Mouse (Mus musculus) forebrain, embryonic 14.5 days (tissue): Measurements from ENCODE around the gene Cux1. TPM values are rescaled to one million over a fixed set of nuclear protein-coding genes. Genes with fewer than 3 reads are reported as not detected.
A peak's percentile ranks its signal among the peaks of the same experiment; 100 is the strongest.

Experiments
- ATAC-seq: fragments of 200-750 bp; cut with Nextera tagmentation; 2 replicates; pipeline ENCODE4 v1.8.0; 2017; ENCODE audit warnings: mild to moderate bottlenecking, moderate library complexity
- DNase-seq: peaks from one replicate; pipeline ENCODE4 v3.0.0-alpha.2; 2015; ENCODE audit warnings: low spot score
- H3K27ac ChIP-seq: fragments of 300-500 bp; sonication (generic); 2 replicates; pipeline ENCODE4 v1.5.1; 2014; ENCODE audit warnings: low read depth, mild to moderate bottlenecking, control low read depth, low read length, moderate library complexity
- H3K27me3 ChIP-seq: fragments of 300-500 bp; sonication (generic); replicated peaks from 2 replicates; pipeline ENCODE4 v1.6.1; 2014; ENCODE audit warnings: low read length, control low read depth, mixed read lengths; ENCODE audit not compliant: control insufficient read depth, insufficient read depth
- H3K36me3 ChIP-seq: fragments of 300-500 bp; sonication (generic); 2 replicates; pipeline ENCODE4 v1.6.1; 2014; ENCODE audit warnings: low read length, control low read depth; ENCODE audit not compliant: control insufficient read depth, insufficient read depth
- H3K4me1 ChIP-seq: fragments of 300-500 bp; sonication (generic); 2 replicates; pipeline ENCODE4 v1.6.1; 2014; ENCODE audit warnings: antibody characterized with exemption, low read length, control low read depth; ENCODE audit not compliant: control insufficient read depth, insufficient read depth
- H3K4me2 ChIP-seq: fragments of 300-500 bp; sonication (generic); 2 replicates; pipeline ENCODE4 v1.6.1; 2014; ENCODE audit warnings: mild to moderate bottlenecking, control low read depth, low read length
- H3K4me3 ChIP-seq: fragments of 300-500 bp; sonication (generic); 2 replicates; pipeline ENCODE4 v1.5.1; 2014; ENCODE audit warnings: low read depth, low read length, control low read depth
- H3K9ac ChIP-seq: fragments of 300-500 bp; sonication (generic); 2 replicates; pipeline ENCODE4 v1.6.1; 2014; ENCODE audit warnings: mild to moderate bottlenecking, low read length, control low read depth, moderate library complexity
- H3K9me3 ChIP-seq: fragments of 300-500 bp; sonication (generic); replicated peaks from 2 replicates; pipeline ENCODE4 v1.6.1; 2016; ENCODE audit warnings: low read length, control low read depth, mixed read lengths; ENCODE audit not compliant: control insufficient read depth
- WGBS: fragments of 180-500 bp; shearing (Covaris S2); extraction: QIAGEN DNeasy Blood & Tissue Kit; methylation state at CpG from one replicate; pipeline ENCODE4 v1.1.7; 2014; 5-methylcytosine and 5-hydroxymethylcytosine counted together
- polyA plus RNA-seq: library from polyadenylated mRNA; unstranded; fragments of >200 nt; fragmentation: Nextera tagmentation; extraction: Ambion mirVana; gene quantifications from 2 replicates; pipeline ENCODE4 v1.2.1, GENCODE M21; 2014

Cux1 gene
- polyA plus RNA-seq, 1 experiment from 2014 or later, result 89.6 TPM

DNA sequence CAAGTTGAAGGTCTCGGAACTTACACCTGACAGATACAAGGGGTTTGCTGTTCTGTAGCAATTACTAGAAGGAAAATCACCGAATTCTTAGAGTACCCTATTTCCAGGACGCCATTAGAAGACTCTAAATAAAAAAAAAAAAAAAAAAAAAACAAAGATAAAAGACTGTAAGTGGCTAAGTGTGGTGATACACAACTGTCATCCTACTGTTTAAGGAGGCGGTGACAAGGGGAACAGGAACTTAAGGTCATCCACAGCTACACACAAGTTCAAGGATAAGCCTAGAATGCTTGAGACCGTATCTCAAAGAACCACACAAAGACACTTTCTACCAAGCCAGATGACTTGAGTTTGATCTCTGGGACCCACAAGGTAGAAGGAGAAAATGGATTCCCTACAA lies 56.7 kb downstream of the Cux1 start:
- Histone ChIP-seq H3K27me3 (no peaks in the 10 kb centered on the region), H3K27ac (no peak overlapping the region), H3K9ac (no peak overlapping the region), H3K4me1 (peaks cover 10% of the 10 kb centered on the region), H3K36me3 (no peaks in the 10 kb centered on the region), H3K4me2 (no peak overlapping the region), H3K4me3 (no peak overlapping the region), H3K9me3 (no peaks in the 10 kb centered on the region)
- 94% methylated on average over 5 of the region's 5 CpGs for WGBS
- no peak for DNase-seq
- no peak for ATAC-seq

DNA sequence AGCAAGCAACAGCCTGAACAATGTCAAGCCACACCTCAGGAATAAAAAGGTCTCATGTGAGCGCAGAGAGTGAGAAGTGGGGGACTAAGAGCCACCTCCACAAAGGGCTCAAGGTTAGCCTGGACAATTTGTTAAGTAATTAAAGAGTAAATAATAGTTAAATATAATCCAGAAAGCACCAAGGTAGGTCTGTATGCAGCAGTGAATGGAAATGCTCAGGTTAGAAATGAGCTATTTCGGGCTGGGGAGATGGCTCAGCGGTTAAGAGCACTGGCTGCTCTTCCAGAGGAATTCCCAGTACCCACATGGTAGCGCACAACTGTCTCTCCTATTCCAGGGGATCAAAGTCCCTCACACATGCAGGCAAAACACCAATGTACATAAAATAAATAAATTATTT lies 59.7 kb downstream of the Cux1 start:
- no peaks in the 10 kb centered on the region for H3K9me3 ChIP-seq
- no peak for ATAC-seq
- peaks cover 4% of the 10 kb centered on the region; the same call in 1 of the 2 replicates for H3K4me1 ChIP-seq
- H3K4me2 ChIP-seq, result no peak overlapping the region
- no peaks in the 10 kb centered on the region for H3K36me3 ChIP-seq
- H3K4me3 ChIP-seq, result no peak overlapping the region
- DNase-seq, result no peak
- H3K9ac ChIP-seq, result no peak overlapping the region
- no peak overlapping the region for H3K27ac ChIP-seq
- WGBS, result 89% methylated on average over 4 of the region's 4 CpGs
- no peaks in the 10 kb centered on the region for H3K27me3 ChIP-seq

DNA sequence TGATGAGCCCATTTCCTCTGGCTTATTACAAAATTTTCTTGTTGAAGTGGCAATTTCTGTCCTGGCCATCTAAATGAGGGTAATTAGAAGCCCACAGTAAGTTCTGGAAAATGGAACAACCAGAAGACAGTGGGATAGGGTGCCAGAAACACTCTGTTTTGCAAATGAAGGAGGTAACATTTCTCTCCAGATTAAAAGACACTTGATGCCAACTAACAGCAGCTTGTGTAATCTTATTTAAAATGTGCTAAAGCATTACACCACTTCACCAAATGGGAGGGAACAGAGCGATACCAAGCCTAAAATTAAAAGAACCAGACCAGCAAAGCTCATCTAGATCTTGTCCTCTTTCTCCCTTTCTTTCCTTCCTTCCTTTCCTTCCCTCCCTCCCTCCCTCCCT lies 61.0 kb downstream of the Cux1 start:
- ATAC-seq, result no peak
- 0 out of 2 replicates have a peak, but pooled peaks cover 4% of the 10 kb centered on the region for H3K4me1 ChIP-seq
- DNase-seq, result peak; percentile 45
- H3K4me3 ChIP-seq, result no peak overlapping the region
- no peak overlapping the region for H3K4me2 ChIP-seq
- no peaks in the 10 kb centered on the region for H3K9me3 ChIP-seq
- WGBS, result 58% methylated on average over 1 of the region's 1 CpGs
- H3K27ac ChIP-seq, result no peak overlapping the region
- H3K36me3 ChIP-seq, result no peaks in the 10 kb centered on the region
- no peak overlapping the region for H3K9ac ChIP-seq
- no peaks in the 10 kb centered on the region for H3K27me3 ChIP-seq

DNA sequence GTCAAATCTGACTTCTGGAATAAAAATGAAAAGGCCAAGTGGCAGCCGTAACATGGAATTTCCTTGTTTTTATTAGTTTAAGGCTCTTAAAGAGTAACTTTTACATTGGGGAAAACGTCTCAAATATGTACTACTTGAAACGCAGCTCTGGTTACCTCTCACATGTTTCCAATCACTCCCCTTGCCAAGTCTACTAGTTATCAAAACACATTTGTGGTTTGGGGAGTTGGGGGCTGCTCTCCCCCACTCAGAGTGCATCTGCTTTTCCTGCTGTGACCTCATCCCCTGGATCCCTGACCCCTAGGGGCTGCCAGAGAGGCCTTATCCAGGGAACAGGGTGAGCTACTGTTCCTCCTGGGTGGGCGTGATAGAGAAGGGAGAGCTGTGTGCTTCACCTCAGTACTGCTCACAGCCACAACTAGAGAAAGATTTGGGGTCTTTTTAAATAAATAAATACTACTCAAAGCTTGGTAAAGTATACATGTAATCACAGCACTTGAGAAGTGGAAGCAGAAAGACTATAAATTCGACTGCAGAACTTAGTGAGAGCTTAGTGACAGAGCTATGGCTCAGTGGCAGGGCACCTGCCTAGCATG lies 64.7 kb downstream of the Cux1 start:
- DNase-seq (no peak), ATAC-seq (no peak)
- no peak overlapping the region for H3K4me2 ChIP-seq
- H3K27me3 ChIP-seq, result no peaks in the 10 kb centered on the region
- H3K9me3 ChIP-seq, result no peaks in the 10 kb centered on the region
- H3K36me3 ChIP-seq, result no peaks in the 10 kb centered on the region
- no peak overlapping the region for H3K4me3 ChIP-seq
- H3K9ac ChIP-seq, result no peak overlapping the region
- peaks cover 12% of the 10 kb centered on the region; the same call in 1 of the 2 replicates for H3K4me1 ChIP-seq
- WGBS, result 74% methylated on average over 5 of the region's 5 CpGs
- H3K27ac ChIP-seq, result no peak overlapping the region

DNA sequence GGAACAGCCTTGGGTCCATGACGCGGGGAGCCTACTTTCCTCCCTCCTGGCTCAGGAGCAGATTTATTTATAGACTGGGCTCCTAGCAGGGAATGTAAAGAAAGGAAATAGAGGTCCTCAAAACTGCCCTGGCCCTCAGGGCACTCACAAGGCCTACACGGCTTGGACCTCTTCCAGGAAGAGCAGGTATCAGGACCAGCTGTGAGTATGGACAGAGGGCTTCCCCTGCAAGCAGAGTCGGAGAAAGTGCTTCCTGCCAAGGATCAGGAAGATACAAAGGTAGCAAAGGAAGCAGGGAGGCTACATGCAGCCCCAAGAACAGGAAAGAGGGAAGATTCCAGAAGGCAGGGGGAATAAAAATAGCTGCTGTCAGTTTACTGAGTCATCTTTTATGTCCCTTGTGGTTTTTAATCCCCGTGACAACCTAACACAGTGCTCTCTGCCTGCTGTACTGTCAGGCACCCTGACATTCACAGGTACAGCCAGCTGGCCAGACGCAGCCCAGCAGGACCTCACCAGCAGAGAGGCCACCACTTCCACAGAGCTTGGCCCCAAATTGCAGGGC lies 66.9 kb downstream of the Cux1 start:
- 68% methylated on average over 6 of the region's 6 CpGs for WGBS
- Histone ChIP-seq H3K9ac (0 out of 2 replicates have a peak overlapping the region, but pooled peaks have one; percentile 13), H3K9me3 (no peaks in the 10 kb centered on the region), H3K4me2 (no peak overlapping the region), H3K36me3 (no peaks in the 10 kb centered on the region), H3K4me1 (peaks cover 12% of the 10 kb centered on the region; the same call in 1 of the 2 replicates), H3K4me3 (no peak overlapping the region), H3K27ac (no peak overlapping the region), H3K27me3 (no peaks in the 10 kb centered on the region)
- no peak for ATAC-seq
- DNase-seq, result no peak

DNA sequence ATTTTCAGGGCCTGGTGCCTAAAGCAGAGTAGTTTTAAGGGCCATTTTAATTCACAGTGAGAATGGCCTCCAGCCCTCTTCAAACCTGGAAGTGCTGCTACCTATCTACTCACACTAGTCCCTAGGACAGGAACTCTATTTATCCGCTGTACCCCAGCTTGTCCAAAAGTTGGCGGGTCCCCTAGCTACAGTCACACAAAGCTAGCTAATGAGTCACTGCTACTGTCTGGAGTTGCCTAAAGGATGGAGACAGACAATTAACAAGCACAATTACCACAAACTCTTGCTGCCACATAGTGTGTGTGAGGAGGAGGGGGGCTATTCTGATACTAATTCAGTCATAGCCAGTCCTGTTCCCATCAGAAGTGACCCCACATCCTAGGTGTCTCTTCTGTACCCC lies 68.0 kb downstream of the Cux1 start:
- DNase-seq (peak; percentile 14), ATAC-seq (no peak)
- peaks cover 14% of the 10 kb centered on the region; the same call in 1 of the 2 replicates for H3K4me1 ChIP-seq
- H3K27me3 ChIP-seq, result no peaks in the 10 kb centered on the region
- H3K4me2 ChIP-seq, result no peak overlapping the region
- no peaks in the 10 kb centered on the region for H3K36me3 ChIP-seq
- 52% methylated on average over 2 of the region's 2 CpGs for WGBS
- H3K9ac ChIP-seq, result no peak overlapping the region
- H3K27ac ChIP-seq, result no peak overlapping the region
- H3K4me3 ChIP-seq, result no peak overlapping the region
- no peaks in the 10 kb centered on the region for H3K9me3 ChIP-seq

DNA sequence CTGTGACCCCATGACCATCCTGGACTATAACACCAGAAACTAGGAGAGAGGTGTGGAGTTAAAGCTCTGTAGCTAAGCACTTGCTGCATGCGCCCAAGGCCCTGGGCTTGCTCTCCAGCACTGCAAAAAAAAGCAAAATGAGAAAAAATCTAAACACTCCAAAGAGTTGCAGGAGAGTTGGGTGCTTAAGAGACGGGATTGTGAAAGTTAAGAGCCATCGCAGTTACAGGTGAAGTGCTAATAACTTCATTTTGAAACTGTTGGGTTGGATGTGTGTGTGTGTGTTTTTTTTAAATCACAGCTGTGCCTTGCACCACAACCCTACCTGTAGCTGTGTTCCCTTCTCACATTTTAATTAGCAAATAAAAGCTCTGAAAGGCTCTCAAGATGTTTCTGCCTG lies 68.5 kb downstream of the Cux1 start:
- DNase-seq, result no peak
- ATAC-seq, result no peak
- 94% methylated on average over 3 of the region's 3 CpGs for WGBS

DNA sequence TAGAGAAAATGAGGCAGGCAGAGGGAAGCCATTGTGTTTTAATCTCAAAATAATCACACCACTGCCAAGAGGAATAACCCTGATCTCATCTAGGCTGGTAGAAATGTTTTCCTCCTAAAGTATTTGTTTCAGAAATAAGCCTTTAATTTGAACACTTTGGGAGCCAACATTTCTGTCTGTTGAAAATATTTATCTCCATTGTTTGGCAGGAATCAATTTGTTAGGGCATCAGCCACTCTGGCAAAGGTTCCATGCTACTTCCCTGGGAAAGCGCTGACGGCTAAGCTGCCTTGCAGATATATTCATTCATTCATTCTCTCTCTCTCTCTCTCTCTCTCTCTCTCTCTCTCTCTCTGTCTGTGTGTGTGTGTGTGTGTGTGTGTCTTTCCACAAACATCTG lies 70.0 kb downstream of the Cux1 start:
- 63% methylated on average over 2 of the region's 2 CpGs for WGBS
- Histone ChIP-seq H3K27ac (no peak overlapping the region), H3K9ac (no peak overlapping the region), H3K4me2 (no peak overlapping the region), H3K9me3 (no peaks in the 10 kb centered on the region), H3K27me3 (no peaks in the 10 kb centered on the region), H3K4me1 (peaks cover 14% of the 10 kb centered on the region; the same call in 1 of the 2 replicates), H3K4me3 (no peak overlapping the region), H3K36me3 (no peaks in the 10 kb centered on the region)
- DNase-seq (no peak), ATAC-seq (no peak)

More for the DNA sequence above, 68.5 kb downstream of the Cux1 start:
- Histone ChIP-seq H3K36me3 (no peaks in the 10 kb centered on the region), H3K4me2 (no peak overlapping the region), H3K9me3 (no peaks in the 10 kb centered on the region), H3K27ac (no peak overlapping the region), H3K4me1 (peaks cover 14% of the 10 kb centered on the region; the same call in 1 of the 2 replicates), H3K27me3 (no peaks in the 10 kb centered on the region), H3K4me3 (no peak overlapping the region), H3K9ac (no peak overlapping the region)

DNA sequence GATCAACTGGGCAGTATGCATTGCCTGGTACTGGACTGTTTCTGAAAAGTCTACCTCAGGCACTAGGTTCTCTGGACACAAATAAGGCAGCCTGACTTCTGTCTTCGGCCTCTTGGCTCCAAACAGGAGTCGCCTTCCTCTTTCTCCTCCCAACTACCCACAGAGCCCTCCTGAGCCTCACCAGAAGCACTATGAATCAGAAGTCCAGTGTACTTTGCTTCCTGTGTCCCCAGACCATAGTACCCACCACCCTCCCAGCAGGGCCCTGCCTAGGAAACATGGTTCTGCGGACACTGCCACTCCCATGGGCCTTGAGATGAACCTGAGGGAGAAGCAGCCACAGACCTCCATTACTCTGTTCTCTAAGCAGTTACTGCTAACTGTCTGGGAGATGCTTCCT lies 71.7 kb downstream of the Cux1 start:
- ATAC-seq (no peak), DNase-seq (no peak)
- Histone ChIP-seq H3K9ac (no peak overlapping the region), H3K36me3 (no peaks in the 10 kb centered on the region), H3K4me3 (no peak overlapping the region), H3K4me1 (peaks cover 14% of the 10 kb centered on the region; the same call in 1 of the 2 replicates), H3K27ac (no peak overlapping the region), H3K4me2 (no peak overlapping the region), H3K27me3 (no peaks in the 10 kb centered on the region), H3K9me3 (no peaks in the 10 kb centered on the region)
- WGBS, result 96% methylated on average over 3 of the region's 3 CpGs
